Mouse (Mus musculus): ENCODE measurements at regions not wholly inside any gene's neighbourhood (a gene's known extent, or its start where the extent isn't known, plus 50 kb on each side); places are given as distances from the start of the nearest gene placed in this dataset.

DNA sequence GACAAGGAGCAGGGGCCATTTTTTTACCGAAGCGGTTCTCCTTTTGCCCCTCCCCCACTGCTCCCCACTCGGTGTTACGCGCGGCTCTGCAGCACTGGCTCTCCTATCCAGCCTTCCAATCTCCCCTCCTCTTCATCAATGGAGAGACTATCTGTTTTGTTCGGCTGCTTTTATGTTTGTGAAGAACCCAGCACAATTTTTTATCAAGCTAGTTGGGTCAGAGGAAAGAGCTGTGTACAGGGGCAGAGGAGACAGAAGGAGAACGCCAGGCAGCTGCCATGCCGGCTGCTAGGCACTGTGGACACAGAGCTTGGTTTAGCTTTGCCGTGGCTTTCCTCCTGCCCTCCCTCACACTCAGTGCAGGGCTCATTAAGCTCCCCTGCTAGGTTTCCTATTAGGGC lies 280.3 kb downstream of the Sox11 start:
- peak in 1 of 2 experiments; percentile 26 for DNase-seq

DNA sequence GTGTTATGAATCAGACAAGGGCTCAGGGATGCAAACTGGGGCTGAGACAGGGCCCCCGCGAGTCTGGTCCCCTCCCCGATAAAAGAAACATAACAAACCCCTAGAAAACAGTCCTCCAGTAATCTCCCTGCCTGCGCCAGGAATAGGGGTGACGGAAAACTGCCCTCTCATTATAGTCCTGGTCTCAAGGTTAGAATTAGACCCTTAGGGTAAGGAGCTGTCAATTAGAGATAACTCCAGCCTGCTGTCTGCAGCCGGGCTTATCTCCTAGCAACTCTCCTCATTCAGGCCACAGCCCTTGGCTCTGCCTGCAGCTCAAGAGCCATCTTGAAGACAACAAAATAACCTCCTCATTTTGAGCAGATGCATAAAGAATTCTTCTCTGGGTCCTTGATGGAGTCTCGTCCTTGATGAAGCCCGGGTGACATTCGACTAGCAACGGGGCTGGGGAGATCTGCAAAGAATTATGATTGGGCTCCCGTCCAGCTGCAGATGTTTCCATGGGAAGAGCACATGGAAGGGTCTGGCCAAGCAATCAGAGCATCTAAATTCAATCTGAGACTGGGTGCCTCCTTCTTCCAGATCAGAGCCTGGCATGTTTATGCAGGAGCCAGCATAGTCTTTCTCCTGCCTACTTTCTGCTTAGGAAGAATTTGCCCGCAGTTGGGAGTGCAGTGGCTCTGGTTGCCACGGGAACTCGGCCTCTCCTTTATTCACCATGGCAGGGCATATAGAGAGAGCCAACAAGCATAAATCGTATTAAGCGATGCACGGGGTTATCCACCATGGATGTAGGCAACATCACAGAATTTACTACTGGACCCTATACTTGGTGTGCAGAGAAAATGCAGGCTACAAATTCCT lies 281.2 kb downstream of the Sox11 start:
- DNase-seq: peak; percentile 5 to 11

DNA sequence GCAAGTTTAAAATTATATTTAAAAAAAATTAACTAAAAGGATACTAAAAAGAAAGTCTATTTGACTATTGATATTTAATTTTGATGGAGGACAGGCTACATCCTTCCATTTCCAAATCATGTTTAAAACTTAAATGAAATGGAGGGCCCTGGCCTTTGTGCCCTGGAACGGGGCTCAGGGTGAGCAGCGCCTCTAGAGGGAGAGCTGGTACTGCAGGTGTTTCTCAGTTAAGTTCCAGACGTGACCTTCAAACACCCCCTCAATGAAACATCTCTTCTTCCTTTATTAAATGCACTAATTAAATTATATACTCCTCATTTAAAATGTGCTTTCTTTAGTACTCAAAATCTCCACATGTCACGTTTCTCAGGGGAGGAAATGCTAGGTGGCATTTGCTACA lies 282.5 kb downstream of the Sox11 start:
- DNase-seq: peak; percentile 31 to 34

DNA sequence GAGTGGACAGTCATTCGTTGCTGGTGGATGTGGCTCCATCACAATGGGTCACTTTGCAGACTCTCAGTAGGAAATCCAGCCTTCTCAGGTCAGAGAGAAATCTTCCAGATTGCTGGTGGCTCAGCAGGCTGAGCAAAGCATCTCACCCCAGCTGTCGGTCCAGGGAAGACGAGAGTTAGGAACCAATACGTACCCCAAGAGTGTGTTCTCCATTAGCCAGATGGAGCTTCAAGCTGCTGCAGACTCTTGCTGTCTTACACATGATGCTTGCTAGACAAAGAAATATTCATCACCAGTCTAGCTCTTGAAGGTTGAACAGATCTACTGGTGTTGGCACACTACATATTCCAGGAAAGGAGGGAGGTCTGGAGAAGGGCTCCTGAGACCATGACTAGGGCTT lies 288.0 kb downstream of the Sox11 start:
- no peak for DNase-seq

DNA sequence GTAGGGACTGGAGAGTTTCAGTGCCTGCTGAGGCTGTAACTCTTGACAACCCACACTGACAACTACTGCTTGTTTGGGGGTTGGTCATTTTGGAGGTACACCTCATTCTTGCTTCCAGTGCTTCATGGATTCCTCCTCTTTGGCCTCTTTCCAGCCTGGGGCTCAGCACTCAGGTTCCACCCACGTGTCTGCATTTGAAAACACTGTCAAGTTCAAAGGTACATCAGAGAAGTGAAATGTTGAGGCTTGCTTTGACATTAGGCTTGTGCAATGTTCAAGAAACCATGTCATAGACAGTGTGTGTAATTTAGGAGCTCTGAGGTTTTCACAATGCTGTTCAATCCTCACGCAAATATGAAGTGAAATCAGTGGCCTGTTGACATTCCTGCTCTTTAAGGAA lies 304.5 kb downstream of the Sox11 start:
- DNase-seq: no peak

DNA sequence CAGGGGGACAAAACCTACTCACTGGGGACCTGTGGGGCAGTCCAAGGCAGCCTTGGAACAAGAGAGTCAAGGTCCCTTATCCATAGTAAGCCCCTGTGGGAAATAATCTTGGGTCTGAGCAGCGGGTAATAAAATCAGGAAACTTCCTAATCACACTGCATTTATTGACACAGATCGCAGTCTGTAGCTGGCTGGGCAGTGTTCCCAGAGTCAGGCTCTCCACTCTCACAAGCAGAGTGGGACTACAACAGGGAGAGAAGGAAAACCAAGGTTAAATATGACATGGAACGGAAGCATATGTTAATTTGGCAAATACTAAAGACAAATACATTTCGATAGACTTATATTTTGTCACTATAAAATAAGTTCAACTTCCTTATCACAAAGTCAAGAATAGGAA lies 322.6 kb downstream of the Sox11 start:
- no peak for DNase-seq

DNA sequence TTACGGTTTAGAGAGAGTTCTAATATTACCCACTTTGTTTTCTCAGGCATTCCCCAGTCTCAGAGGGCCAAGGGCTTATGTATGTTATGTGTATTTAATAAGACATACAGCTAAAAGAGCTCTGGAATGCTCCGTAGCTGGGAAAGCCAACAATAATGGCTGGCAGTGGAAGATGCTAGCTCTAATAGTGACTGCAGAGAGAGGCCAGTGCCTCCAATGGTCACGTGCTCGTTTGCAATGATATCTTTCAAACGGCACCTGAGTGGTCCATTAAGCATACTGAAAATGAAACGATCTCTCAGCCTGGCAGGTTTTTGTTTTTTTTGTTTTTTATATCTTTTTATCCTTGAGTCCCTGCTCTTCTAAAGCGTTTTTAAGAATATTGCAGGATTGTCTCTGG lies 324.0 kb downstream of the Sox11 start:
- DNase-seq: no peak

DNA sequence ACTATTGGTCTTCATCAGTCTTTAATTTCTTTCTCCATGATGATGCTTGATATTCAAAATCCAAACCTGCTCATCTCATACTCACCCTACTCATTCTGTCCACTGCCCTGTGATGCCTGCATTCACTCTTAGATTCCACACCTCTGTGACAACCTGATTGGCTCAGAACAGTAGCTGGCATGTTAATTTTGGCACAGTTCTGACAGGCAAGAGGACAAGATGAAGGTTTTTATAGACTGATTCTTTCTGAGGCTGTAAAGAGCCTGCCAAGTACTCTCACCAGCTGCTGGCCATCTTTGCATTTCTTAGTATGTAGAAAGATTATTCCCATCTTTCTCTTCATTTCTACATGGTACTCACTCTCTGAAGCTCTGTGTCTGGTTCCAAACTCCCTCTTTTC lies 343.1 kb downstream of the Sox11 start:
- no peak for DNase-seq

DNA sequence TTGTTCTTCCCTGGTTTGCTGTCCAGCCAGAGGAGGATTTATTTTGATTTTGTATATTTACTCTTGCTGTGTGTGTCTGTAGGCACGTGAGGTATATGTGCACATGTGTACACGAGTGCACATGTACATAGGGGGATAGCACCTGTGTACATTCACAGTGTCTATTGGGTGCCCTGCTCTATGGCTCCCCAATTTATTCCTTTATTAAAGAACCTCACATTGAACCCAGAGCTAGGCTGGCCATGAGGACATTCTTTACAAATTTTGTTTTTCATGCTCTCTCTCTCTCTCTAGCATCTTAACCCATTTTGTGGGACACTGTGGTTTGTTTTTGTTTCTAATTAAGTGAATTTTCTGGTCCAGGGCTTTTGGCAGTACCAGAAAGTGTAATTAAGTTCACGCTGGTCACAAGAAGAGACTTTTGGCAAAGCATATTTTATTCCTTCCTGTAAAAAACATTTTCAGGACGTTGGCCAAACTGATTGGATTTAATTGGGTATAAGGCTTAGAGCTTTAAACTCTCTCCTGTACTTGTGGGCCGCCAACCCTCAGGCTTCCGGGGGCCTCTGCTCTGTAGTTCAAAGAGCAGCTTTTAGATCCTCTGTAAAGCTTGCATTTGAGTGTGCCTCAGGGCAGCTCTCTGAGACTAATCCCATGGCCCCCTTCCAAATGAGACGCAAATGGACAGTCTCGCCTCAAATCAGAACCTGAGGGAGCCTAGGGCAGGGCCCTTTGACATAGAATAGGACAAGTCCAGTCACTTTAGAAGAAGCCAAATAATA lies 365.9 kb downstream of the Sox11 start:
- peak in 1 of 2 experiments; percentile 0 for DNase-seq

DNA sequence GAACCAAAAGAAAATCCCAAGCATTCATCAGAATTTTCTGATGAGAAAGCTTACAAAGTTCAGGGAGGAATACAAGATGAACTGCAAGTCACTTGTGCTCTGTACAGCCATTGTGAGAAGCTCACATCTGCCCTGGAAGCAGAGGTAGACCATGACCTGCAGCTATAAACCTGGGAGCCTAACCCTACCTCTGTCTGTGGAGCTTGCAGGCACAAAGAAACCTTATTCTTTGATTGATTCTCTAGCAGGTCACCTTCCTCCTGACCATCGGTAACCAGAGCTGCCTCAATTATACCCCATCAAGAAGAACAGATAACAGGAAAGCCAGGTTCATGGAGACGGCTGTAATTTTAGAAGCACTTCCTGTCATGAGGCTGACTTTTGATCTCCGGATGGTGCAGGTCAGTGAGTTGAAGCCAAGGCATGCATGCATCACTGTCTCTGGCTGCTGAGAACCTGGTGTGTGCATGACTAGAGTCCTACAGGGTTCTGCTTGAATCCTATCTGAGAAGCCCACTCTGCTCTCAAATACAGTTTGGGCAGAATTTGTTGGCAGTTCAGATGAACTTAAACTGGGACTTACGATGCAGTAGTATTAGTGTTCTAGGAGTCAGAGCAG lies 369.8 kb downstream of the Sox11 start:
- no peak for DNase-seq

DNA sequence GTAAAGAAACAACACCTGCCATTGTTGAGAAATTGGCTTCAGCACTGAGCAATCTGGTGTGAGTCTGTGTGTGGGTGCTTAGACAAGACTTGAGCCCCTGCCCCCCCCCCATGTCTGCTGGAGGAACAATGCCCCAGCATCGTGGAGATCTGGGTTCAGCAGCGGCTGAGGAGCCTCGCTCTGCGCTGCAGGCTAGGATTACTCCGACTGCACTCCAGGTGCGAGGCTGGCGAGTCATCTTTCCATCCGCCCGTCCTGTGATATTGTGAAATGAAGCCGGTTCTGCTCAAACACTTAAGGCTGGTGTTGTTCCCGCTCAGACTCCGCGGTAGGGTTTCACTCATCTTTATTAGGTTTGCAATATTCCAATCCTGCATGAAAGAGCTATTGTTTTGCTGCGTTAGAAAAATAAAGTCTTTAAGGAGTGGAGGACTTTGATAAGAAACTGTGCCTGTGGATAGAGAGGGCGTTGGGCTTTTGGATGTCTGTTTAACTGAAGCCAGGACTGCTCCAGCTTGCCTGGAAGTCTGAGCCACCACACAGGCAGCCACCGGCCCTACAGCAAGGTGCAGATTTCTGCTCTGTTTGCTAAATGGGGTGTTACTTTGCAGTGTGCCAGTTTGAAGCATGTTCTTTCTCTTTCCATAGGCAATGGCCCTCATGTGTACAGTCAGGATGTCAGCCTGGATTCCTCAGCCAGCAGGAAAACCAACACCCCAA lies 375.2 kb downstream of the Sox11 start:
- DNase-seq: no peak

DNA sequence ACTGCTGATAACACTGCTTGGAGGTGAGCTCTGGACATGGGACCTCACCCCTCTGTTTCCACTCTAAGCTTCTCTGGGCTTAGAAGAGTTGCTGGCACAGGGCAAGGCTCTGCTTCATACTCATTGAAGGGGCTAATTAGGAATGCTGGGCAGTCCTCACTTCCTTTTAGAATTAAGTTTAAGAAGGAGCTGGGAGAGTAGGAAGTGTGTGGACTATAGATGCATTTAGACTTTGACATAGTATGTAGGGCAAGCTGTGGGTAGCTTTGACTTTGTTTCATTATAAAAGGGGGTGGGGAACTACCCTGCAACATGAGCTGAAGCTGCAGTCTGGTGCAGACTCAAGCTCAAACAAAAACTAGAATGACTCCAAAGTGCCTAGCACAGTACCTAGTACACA lies 378.5 kb downstream of the Sox11 start:
- DNase-seq: no peak

DNA sequence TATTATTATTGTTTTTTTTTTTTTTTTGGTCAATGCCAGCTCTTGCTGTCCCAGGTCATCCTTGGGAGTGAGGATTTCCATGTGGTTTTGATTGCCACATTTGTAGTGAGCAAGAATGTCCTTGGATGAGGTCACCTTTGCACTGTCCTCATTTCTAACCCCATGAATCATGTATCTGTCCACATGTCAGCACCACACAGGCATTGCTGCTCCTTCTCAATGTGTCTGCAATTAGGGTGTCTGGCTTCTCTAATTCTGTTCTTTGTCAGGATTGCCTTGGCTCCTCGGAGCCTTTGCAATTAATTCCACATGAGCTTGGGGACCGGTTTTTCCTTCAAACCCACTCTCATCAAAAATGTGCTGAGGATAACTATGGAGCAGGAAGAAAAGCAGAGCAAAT lies 402.5 kb downstream of the Sox11 start:
- DNase-seq: peak; percentile 25 to 29

DNA sequence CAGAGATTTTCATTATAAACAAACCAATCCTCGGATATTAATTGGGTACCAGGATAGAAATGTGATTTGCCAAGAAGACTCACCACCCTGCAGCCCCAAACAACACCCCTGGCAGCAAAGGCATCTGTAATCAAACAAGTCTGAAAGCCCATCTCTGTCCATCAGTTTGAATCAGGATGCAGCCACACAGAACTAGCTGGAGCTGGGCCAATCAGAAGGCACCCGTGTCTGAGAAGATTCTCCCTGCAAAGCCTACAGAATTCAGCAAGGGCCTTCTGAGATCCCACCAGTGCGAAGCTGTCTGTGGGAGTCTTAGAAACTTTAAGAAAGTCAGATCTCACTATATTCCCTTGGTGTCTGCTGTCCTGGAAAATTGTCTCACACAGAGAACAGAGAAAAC lies 404.5 kb downstream of the Sox11 start:
- DNase-seq: no peak

DNA sequence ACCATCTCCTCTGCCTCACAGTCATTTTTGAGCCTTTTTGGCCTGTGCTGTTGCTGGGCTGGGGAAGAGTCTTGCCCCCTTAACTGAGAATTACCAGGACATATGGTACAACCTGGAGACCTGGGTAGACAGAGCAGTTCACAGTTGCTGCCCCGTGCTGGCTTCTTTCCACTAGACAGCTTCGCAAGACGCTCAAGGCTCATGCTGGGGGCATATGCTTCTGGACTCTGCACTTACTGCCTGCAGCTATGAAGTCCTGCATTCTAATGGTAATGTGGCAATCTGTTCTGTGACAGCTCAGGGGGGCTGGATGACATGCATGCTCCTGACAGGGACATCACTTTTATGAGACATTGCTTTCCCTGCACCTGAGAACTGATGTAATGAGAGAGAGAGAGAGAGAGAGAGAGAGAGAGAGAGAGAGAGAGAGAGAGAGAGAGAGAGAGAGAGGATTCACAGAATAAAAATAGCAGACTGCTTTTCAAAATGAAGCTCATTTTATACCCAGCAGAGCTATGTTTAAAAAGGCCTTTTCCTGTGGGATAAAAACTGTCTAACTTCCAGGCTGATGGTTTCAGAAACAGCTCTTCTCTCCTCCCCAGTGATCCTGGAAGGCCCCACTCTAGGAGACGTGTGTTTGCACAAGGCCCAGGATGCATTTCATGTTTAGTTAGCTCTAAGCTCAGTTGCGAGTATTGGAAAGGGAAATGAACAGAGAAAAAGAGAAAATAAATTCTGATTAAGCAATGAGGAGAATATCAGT lies 405.5 kb downstream of the Sox11 start:
- no peak for DNase-seq

DNA sequence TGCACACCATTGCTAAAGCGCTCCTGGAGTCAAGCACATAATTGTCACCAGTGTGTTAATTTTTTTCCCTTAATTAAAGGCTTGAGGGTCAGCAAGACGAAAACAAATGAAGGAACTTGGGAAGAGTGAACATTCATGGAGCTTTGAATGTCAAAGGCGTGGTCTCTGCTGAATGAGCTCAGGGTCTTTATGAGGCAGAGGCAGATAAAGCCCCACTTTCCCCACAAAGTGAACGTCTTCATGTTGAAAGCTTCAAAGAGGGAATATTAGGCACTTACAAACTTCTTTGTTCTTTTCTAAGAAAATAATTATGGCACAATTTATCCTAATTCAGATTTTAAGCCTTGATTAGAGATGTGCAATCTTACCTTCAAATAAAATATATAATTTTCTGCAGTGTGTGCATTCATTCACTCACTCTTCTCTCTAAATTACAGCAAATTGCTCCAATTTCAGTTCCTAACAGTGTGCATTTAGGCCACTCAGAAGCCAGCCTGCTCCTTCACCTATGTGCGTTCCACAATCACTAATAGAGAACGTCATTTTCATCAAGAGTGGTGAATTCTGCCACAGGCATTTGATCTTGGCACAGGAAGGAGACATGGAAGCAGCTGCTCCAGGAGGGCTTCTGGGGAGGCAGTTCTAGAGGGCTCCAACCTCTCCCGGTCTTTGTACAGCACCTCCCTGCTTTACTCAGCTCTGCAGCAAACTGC lies 412.1 kb downstream of the Sox11 start:
- DNase-seq: no peak

DNA sequence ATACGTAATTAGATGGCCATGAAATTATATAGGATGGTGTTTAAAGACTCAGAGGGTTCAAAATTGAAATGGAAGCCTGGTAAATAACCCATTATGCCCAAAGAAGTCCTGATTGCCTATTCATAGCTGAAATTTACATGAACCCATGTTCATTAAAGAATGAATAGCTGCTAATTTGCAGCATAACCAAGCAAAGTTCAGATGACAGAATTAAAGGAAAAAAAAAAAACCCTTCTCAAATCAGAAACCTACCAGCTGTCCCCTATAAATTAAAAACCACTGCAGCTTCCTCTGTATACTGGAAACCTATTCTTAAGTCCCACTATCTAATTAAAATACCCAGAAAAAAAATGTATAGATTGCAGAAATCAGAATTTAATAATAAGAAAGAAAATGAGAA lies 436.2 kb downstream of the Sox11 start:
- no peak for DNase-seq

DNA sequence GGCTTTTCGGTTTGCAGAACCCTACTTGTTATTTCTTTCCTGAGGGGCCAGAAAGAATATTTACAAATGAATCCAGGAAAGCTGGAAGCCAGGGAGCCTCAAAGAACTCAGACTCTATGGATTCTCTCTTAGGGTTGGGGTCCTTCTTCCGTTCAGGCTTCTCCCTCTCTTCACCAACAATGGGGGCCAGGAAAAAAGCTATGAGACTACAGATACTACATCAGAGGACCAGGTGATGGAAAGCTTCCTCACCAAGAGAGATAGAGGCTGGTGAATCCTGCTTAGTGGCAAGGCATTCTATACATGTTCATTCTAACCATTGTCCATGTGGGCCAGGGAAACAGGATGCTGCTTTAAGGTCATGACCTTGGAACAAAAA lies 434.9 kb downstream of the Cmpk2 start:
- DNase-seq: no peak

DNA sequence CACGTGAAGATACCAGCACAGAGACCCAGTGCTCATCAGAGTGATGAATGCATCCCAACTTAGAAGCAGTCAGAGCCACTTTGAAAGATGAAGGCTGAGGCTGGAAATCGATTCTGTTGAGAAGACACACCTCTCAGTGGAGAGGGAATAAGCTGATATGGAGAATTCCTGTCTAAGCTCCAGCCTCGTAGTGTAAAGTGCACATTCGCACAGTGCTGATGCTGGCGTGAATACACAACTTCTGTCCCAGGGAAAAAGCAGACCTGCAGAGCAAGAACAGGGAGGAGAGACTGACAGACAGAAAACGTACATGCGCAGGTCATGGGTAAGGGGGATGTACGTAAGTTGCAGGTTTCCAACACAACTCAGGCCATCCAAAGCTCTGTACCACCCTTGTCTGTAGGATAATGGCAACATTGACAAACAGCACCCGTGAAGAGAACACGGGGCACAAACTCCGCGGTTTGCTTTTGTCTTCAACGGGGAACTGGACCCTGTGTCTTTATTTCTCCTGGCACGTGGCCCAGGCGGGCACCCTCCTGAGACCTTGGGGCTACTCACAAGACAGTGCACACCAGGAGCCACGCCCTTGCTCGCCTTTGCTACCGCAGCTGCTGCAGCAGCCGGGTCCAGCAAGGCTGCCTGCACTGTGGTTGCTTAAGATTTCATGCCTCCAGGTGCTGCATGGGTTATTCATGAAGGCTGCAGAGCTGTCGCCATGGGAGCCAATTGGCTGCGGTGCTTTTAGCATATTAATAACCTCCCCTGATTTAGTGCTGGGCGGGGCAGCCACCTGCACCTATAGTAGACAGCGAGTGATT lies 434.3 kb downstream of the Cmpk2 start:
- peak in 1 of 2 experiments; percentile 20 for DNase-seq

DNA sequence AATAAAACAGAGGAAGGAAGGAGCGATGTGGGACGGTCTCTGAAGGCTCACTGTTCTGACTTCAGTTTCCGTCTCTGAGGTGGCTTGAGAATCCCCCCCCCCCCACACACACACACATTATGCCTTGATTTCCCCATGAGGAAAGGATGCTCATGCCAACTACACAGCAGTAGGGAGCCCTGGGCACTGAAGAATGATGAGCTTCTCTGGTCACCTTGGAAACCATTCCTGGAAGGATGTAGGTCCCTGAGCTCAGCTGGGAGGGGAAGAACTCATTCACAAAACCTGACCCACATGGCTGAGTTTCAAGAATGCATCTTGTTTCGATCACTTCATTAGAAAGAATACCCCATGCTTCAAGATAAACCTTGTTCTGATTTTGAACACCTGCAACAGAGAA lies 422.2 kb downstream of the Cmpk2 start:
- DNase-seq: no peak

Measured in adrenal gland, postnatal 36 days (tissue).